Mouse (Mus musculus): ENCODE data around the gene Acer1. TPM values are rescaled to one million over a fixed set of nuclear protein-coding genes. Genes with fewer than 3 reads are reported as not detected.

Gene Acer1
- polyA plus RNA-seq, 1 experiment from 2014 or later, result not detected

DNA sequence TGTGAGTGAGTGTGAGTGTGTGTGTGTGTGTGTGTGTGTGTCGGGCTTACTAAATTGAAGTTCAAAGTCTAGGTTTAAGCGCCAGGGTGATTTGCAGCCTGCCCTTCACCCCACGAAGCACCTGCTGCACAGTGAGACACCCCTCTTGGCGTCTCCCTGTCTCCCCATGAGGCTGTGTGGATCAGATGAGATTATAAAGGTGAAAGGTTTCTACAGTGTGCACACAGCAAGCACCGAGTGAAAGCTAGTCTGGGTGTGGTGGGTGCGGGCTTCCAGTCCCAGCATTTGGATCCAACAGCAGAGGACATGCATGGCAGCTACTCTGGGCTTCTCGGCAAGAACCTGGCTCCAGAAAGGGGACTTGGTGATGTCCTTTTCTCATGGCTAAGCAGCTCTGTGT lies 877 bp downstream of the Acer1 start:
- Histone ChIP-seq H3K9me3 (replicated peaks; ENCODE audit: control insufficient read depth, low read length, poor library complexity, severe bottlenecking) (no peaks in the 10 kb centered on the region), H3K27me3 (ENCODE audit: control insufficient read depth, insufficient read depth, low read depth, low read length) (no peaks in the 10 kb centered on the region), H3K9ac (ENCODE audit: low read depth, low read length) (no peak overlapping the region), H3K4me3 (ENCODE audit: low read depth, low read length) (no peak overlapping the region), H3K4me2 (ENCODE audit: low read length) (no peak overlapping the region), H3K4me1 (ENCODE audit: control insufficient read depth, insufficient read depth, low read length) (no peaks in the 10 kb centered on the region), H3K27ac (ENCODE audit: low read length) (no peak overlapping the region), H3K36me3 (ENCODE audit: control insufficient read depth, insufficient read depth, low read length) (no peaks in the 10 kb centered on the region)
- no peak for ATAC-seq
- WGBS, result 75% methylated on average over 7 of the region's 7 CpGs

GRCm38 (mm10) chr17:56979524-56979923 lies 2.4 kb downstream of the Acer1 start:
- Histone ChIP-seq H3K27ac (ENCODE audit: low read length) (no peak overlapping the region), H3K4me2 (ENCODE audit: low read length) (no peak overlapping the region), H3K27me3 (ENCODE audit: control insufficient read depth, insufficient read depth, low read depth, low read length) (no peaks in the 10 kb centered on the region), H3K4me3 (ENCODE audit: low read depth, low read length) (no peak overlapping the region), H3K36me3 (ENCODE audit: control insufficient read depth, insufficient read depth, low read length) (no peaks in the 10 kb centered on the region), H3K9me3 (replicated peaks; ENCODE audit: control insufficient read depth, low read length, poor library complexity, severe bottlenecking) (no peaks in the 10 kb centered on the region), H3K4me1 (ENCODE audit: control insufficient read depth, insufficient read depth, low read length) (no peaks in the 10 kb centered on the region), H3K9ac (ENCODE audit: low read depth, low read length) (no peak overlapping the region)
- 48% methylated on average over 5 of the region's 8 CpGs for WGBS
- no peak for ATAC-seq

DNA sequence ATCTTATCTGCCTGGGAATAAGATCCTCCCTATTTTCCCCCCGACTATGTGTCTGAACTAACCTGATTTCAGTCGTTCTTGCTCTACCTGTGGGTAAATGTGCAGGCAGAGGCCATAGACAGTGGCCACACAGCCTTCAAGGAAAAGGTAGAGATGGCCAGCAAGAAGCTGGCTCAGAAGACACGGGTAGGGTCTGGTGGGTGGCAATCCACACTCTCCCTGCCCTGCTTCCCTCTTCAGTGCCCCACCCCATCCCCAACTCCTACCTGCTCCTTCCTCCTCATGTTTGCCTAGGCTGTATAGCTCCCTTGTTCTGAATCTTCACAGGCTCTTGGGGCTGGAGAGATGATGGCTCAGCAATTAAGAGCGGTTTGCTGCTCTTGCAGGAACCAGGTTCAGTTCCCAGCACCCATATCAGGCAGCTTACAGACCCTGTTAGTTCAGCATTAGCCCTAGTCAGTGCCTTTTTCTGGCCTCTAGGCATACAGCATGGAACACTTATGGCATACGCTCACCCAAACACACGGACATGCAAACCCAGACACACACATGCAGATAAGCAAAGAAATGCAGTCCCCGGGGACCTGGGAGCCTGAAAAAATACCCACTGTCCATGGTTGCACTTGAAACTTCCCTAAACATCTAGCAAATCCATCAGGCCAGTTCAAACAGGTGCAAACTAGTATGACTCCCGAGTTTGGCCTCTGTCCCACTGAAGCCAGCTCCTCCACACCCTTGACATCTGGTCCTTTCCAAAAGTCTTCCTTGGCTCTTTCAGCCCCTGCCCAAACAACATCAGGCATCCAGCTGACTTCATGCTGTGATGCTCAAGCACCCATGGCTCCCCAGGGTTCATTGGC lies 5.2 kb downstream of the Acer1 start:
- Histone ChIP-seq H3K27me3 (ENCODE audit: control insufficient read depth, insufficient read depth, low read depth, low read length) (no peaks in the 10 kb centered on the region), H3K36me3 (ENCODE audit: control insufficient read depth, insufficient read depth, low read length) (no peaks in the 10 kb centered on the region), H3K27ac (ENCODE audit: low read length) (no peak overlapping the region), H3K9ac (ENCODE audit: low read depth, low read length) (no peak overlapping the region), H3K4me1 (ENCODE audit: control insufficient read depth, insufficient read depth, low read length) (no peaks in the 10 kb centered on the region), H3K9me3 (replicated peaks; ENCODE audit: control insufficient read depth, low read length, poor library complexity, severe bottlenecking) (no peaks in the 10 kb centered on the region), H3K4me3 (ENCODE audit: low read depth, low read length) (no peak overlapping the region), H3K4me2 (ENCODE audit: low read length) (no peak overlapping the region)
- WGBS, result 82% methylated on average over 8 of the region's 8 CpGs
- no peak for ATAC-seq

DNA sequence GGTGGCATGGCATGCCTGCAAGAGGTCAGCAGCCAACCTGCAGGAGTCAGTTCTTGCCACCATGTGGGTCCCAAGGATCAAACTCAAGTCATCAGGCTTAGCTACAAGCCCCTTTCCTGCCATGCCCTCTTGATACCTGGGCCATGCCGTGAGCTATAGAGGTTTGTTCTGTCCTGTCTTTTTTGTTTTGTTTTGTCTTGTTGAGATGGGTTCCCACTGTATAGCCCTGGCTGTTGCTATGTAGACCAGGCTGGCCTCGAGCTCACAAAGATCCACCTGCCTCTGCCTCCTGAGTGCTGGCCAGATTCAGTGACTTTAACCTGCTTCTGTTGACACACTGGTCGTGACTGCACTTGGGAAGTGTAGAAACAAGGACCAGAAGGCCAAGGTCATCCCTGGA lies 6.5 kb downstream of the Acer1 start:
- 72% methylated on average over 3 of the region's 3 CpGs for WGBS
- Histone ChIP-seq H3K4me1 (ENCODE audit: control insufficient read depth, insufficient read depth, low read length) (no peaks in the 10 kb centered on the region), H3K9ac (ENCODE audit: low read depth, low read length) (no peak overlapping the region), H3K36me3 (ENCODE audit: control insufficient read depth, insufficient read depth, low read length) (no peaks in the 10 kb centered on the region), H3K27me3 (ENCODE audit: control insufficient read depth, insufficient read depth, low read depth, low read length) (no peaks in the 10 kb centered on the region), H3K27ac (ENCODE audit: low read length) (no peak overlapping the region), H3K9me3 (replicated peaks; ENCODE audit: control insufficient read depth, low read length, poor library complexity, severe bottlenecking) (no peaks in the 10 kb centered on the region), H3K4me2 (ENCODE audit: low read length) (no peak overlapping the region), H3K4me3 (ENCODE audit: low read depth, low read length) (no peak overlapping the region)
- no peak for ATAC-seq

DNA sequence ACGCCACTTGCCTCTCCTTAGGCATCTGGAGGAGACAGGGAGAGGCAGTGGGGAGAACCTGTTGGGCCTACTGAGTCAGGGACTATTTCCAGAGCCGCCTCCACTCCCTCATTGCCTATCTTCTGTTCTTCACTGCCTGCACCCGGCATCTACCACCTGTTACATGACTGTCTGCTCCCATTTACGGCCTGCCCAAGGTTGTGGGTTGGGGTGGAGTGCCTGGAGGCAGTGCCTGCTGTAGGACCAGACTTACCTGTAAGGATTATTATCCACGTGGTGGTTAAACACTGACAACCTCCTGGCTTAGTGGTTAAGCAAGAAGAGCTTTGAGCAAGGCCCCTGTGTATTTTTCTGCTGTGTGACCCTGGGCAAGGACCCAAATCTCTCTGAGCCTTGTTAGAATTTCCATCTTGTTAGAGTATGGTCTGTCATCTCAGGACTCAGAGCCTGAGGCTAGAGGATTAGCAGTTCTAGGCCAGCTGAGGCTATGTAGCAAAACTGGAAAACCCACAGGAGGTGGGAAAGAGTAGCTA lies 7.2 kb downstream of the Acer1 start:
- no peak overlapping the region for H3K9ac ChIP-seq (ENCODE audit: low read depth, low read length)
- WGBS, result 88% methylated on average over 5 of the region's 5 CpGs
- no peaks in the 10 kb centered on the region for H3K36me3 ChIP-seq (ENCODE audit: control insufficient read depth, insufficient read depth, low read length)
- no peaks in the 10 kb centered on the region for H3K9me3 ChIP-seq (replicated peaks; ENCODE audit: control insufficient read depth, low read length, poor library complexity, severe bottlenecking)
- no peak for ATAC-seq
- H3K27ac ChIP-seq (ENCODE audit: low read length), result no peak overlapping the region
- H3K4me1 ChIP-seq (ENCODE audit: control insufficient read depth, insufficient read depth, low read length), result no peaks in the 10 kb centered on the region
- no peak overlapping the region for H3K4me3 ChIP-seq (ENCODE audit: low read depth, low read length)
- H3K27me3 ChIP-seq (ENCODE audit: control insufficient read depth, insufficient read depth, low read depth, low read length), result no peaks in the 10 kb centered on the region; the same call in 1 of the 2 replicates
- no peak overlapping the region for H3K4me2 ChIP-seq (ENCODE audit: low read length)

- no peak overlapping the region for H3K9ac ChIP-seq (ENCODE audit: low read depth, low read length)
- ATAC-seq, result no peak
- H3K36me3 ChIP-seq (ENCODE audit: control insufficient read depth, insufficient read depth, low read length), result no peaks in the 10 kb centered on the region
- WGBS, result 69% methylated on average over 13 of the region's 14 CpGs
- H3K4me3 ChIP-seq (ENCODE audit: low read depth, low read length), result no peak overlapping the region
- H3K27me3 ChIP-seq (ENCODE audit: control insufficient read depth, insufficient read depth, low read depth, low read length), result no peaks in the 10 kb centered on the region; the same call in 1 of the 2 replicates
- H3K4me1 ChIP-seq (ENCODE audit: control insufficient read depth, insufficient read depth, low read length), result no peaks in the 10 kb centered on the region
- H3K27ac ChIP-seq (ENCODE audit: low read length), result no peak overlapping the region
- no peaks in the 10 kb centered on the region for H3K9me3 ChIP-seq (replicated peaks; ENCODE audit: control insufficient read depth, low read length, poor library complexity, severe bottlenecking)
- H3K4me2 ChIP-seq (ENCODE audit: low read length), result no peak overlapping the region
Measured at GRCm38 (mm10) chr17:56973956-56974707, 7.8 kb downstream of the Acer1 start.

DNA sequence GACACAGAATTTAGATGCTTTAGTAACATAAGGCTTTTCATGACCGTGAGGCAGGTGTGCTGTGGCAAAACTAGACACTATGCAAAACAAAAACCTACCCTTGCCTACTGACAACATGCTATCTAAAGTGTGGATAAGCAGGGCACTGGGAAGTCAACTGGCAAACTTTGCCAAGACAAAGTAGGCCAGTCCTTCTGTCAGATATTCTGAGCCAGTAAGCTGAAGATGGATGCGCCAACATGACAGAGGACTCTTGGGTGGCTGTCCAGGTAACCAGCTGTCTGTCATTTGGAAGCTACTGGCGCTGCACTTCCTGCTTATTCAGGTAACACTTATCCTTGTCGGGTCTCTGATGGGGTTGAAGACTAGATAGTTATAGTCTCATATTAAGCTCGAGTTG lies 11.8 kb downstream of the Acer1 start:
- Histone ChIP-seq H3K36me3 (ENCODE audit: control insufficient read depth, insufficient read depth, low read length) (no peaks in the 10 kb centered on the region), H3K4me1 (ENCODE audit: control insufficient read depth, insufficient read depth, low read length) (no peaks in the 10 kb centered on the region), H3K27me3 (ENCODE audit: control insufficient read depth, insufficient read depth, low read depth, low read length) (no peaks in the 10 kb centered on the region; the same call in 1 of the 2 replicates), H3K27ac (ENCODE audit: low read length) (no peak overlapping the region), H3K4me2 (ENCODE audit: low read length) (no peak overlapping the region), H3K4me3 (ENCODE audit: low read depth, low read length) (no peak overlapping the region), H3K9ac (ENCODE audit: low read depth, low read length) (no peak overlapping the region), H3K9me3 (replicated peaks; ENCODE audit: control insufficient read depth, low read length, poor library complexity, severe bottlenecking) (no peaks in the 10 kb centered on the region)
- 75% methylated on average over 5 of the region's 5 CpGs for WGBS
- ATAC-seq, result no peak

DNA sequence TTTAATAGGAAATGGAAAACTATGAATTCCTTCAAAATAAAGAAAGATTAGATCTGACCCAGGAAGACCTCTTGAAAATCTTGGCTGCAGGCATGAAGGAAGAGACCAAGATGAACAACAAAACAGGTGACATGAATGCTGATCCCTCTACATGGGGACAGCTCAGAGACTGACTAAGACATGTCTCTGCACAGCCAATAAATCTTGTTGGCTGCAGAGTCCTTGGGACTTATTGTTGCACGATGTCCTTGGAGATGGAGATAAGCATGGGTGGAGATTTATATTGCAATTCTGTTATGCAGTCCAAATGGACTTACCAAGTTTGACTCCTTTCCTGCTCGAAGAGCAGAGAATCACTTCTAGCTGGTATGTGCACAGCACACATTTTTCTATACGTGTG lies 12.6 kb downstream of the Acer1 start:
- H3K4me1 ChIP-seq (ENCODE audit: control insufficient read depth, insufficient read depth, low read length), result no peaks in the 10 kb centered on the region
- H3K9me3 ChIP-seq (replicated peaks; ENCODE audit: control insufficient read depth, low read length, poor library complexity, severe bottlenecking), result no peaks in the 10 kb centered on the region
- no peak for ATAC-seq
- H3K36me3 ChIP-seq (ENCODE audit: control insufficient read depth, insufficient read depth, low read length), result no peaks in the 10 kb centered on the region
- no peak overlapping the region for H3K4me3 ChIP-seq (ENCODE audit: low read depth, low read length)
- 73% methylated on average over 3 of the region's 3 CpGs for WGBS
- no peaks in the 10 kb centered on the region; the same call in 1 of the 2 replicates for H3K27me3 ChIP-seq (ENCODE audit: control insufficient read depth, insufficient read depth, low read depth, low read length)
- H3K9ac ChIP-seq (ENCODE audit: low read depth, low read length), result no peak overlapping the region
- H3K27ac ChIP-seq (ENCODE audit: low read length), result no peak overlapping the region
- H3K4me2 ChIP-seq (ENCODE audit: low read length), result no peak overlapping the region

GRCm38 (mm10) chr17:56963646-56964045 lies 18.3 kb downstream of the Acer1 start:
- no peak for ATAC-seq
- Histone ChIP-seq H3K4me3 (ENCODE audit: low read depth, low read length) (no peak overlapping the region), H3K4me1 (ENCODE audit: control insufficient read depth, insufficient read depth, low read length) (no peaks in the 10 kb centered on the region), H3K9ac (ENCODE audit: low read depth, low read length) (no peak overlapping the region), H3K27ac (ENCODE audit: low read length) (no peak overlapping the region), H3K9me3 (replicated peaks; ENCODE audit: control insufficient read depth, low read length, poor library complexity, severe bottlenecking) (no peaks in the 10 kb centered on the region), H3K36me3 (ENCODE audit: control insufficient read depth, insufficient read depth, low read length) (no peaks in the 10 kb centered on the region), H3K4me2 (ENCODE audit: low read length) (no peak overlapping the region), H3K27me3 (ENCODE audit: control insufficient read depth, insufficient read depth, low read depth, low read length) (no peaks in the 10 kb centered on the region)
- WGBS, result 78% methylated on average over 6 of the region's 6 CpGs

Data from midbrain, embryonic 16.5 days (tissue).